Mouse (Mus musculus): ENCODE results near the gene Ndufa11. TPM values are rescaled to one million over a fixed set of nuclear protein-coding genes. Genes with fewer than 3 reads are reported as not detected.
A peak's percentile ranks its signal among the peaks of the same experiment; 100 is the strongest.

Gene Ndufa11
- polyA plus RNA-seq, 1 experiment from 2014 or later, result 428 TPM

DNA sequence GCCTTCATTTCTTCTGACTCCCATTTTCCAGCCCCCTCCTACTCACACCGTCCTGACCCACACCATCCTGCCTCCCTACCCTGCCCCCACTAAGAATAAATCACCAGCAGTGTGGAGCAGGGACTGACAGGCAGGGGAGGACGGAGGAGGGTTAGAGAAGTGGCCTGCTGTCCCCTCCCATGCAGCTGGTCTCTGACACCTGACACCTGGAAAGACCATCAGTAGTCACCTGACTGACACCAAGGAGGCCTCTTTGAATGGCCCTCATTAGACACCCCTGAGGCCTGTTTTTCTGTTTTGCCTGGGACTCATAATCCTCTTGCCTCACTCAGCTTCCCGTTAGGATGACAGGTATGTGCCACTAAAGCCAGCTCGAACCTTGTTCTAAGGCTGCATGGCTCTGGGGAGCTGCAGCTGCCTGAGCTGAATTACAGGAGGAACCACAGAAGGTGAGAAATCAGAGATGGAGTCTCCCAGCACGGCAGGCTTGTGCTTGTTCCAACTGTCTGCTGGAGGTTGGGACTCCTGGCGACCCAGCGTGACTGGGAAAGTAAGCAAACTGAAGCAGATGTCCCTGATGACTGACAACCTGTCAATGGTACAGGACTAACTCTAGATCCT, 9.6 kb downstream of the Ndufa11 start:
- Histone ChIP-seq H3K4me1 (ENCODE audit: control insufficient read depth, insufficient read depth, low read length) (peaks cover 15% of the 10 kb centered on the region), H3K9ac (ENCODE audit: low read length) (no peak overlapping the region), H3K27ac (replicated peaks; ENCODE audit: low read depth, low read length) (no peak overlapping the region; the same call in 1 of the 2 replicates), H3K27me3 (ENCODE audit: control insufficient read depth, insufficient read depth, low read length) (no peaks in the 10 kb centered on the region), H3K36me3 (ENCODE audit: control insufficient read depth, insufficient read depth, low read length) (no peaks in the 10 kb centered on the region; the same call in 1 of the 2 replicates), H3K4me3 (ENCODE audit: low read depth, low read length) (no peak overlapping the region), H3K4me2 (ENCODE audit: low read depth, severe bottlenecking) (no peak overlapping the region), H3K9me3 (ENCODE audit: control insufficient read depth, low read length) (no peaks in the 10 kb centered on the region)
- WGBS, result 4% methylated on average over 7 of the region's 7 CpGs
- peak; percentile 49 for ATAC-seq (ENCODE audit: insufficient number of reproducible peaks, low FRiP score, low TSS enrichment, low read depth)
- DNase-seq (ENCODE audit: low spot score), result peak; percentile 47

DNA sequence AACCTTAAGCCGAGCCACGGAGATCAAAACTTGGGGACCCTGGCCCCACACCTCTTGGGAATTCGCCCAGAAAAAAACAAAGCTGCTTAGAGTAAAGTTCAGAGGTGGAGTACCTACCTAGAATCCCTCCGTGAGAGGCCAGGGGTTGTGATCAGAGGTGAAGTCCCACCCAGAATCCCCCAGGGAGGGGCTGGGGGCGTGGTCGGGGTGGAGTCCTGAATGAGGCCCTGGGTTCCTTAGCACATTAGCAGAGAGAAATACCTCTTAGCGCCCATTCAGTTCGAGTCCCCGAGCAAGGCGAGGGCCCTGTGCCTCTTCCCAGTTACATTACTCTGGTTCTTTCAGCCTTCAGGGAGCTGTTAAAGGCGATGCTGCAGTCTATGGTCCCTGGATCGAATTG, 10.1 kb downstream of the Ndufa11 start:
- ATAC-seq (ENCODE audit: insufficient number of reproducible peaks, low FRiP score, low TSS enrichment, low read depth) (no peak), DNase-seq (ENCODE audit: low spot score) (peak; percentile 60)
- WGBS, result 7% methylated on average over 12 of the region's 12 CpGs
- H3K36me3 ChIP-seq (ENCODE audit: control insufficient read depth, insufficient read depth, low read length), result no peaks in the 10 kb centered on the region
- no peak overlapping the region for H3K4me3 ChIP-seq (ENCODE audit: low read depth, low read length)
- no peak overlapping the region for H3K27ac ChIP-seq (replicated peaks; ENCODE audit: low read depth, low read length)
- H3K27me3 ChIP-seq (ENCODE audit: control insufficient read depth, insufficient read depth, low read length), result no peaks in the 10 kb centered on the region
- H3K9ac ChIP-seq (ENCODE audit: low read length), result no peak overlapping the region
- no peaks in the 10 kb centered on the region for H3K9me3 ChIP-seq (ENCODE audit: control insufficient read depth, low read length)
- H3K4me2 ChIP-seq (ENCODE audit: low read depth, severe bottlenecking), result peak overlapping the region; percentile 8; the same call in 1 of the 2 replicates
- peaks cover 15% of the 10 kb centered on the region for H3K4me1 ChIP-seq (ENCODE audit: control insufficient read depth, insufficient read depth, low read length)

DNA sequence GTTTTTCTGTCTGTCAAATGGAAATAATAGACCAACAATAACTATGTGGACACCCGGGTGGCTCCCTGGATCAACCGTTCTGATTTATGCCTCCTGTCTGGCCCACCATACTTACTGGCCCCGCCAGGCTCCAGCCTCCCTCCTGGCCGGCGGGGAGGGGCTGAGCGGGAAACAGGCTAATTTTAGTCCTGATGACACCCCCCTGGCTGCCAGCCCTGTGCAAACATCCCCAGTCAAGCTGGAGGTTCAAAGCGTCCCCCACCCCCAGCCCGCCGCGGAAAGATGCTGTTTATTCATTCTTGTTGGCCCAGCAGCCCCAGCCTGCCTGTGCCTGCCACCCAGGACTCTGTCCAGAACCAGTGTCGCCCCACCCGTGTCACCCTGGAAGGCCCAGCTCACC, 10.6 kb downstream of the Ndufa11 start:
- Histone ChIP-seq H3K27me3 (ENCODE audit: control insufficient read depth, insufficient read depth, low read length) (no peaks in the 10 kb centered on the region), H3K27ac (replicated peaks; ENCODE audit: low read depth, low read length) (no peak overlapping the region), H3K4me2 (ENCODE audit: low read depth, severe bottlenecking) (no peak overlapping the region), H3K4me1 (ENCODE audit: control insufficient read depth, insufficient read depth, low read length) (peaks cover 15% of the 10 kb centered on the region), H3K9ac (ENCODE audit: low read length) (no peak overlapping the region), H3K4me3 (ENCODE audit: low read depth, low read length) (no peak overlapping the region), H3K9me3 (ENCODE audit: control insufficient read depth, low read length) (no peaks in the 10 kb centered on the region), H3K36me3 (ENCODE audit: control insufficient read depth, insufficient read depth, low read length) (no peaks in the 10 kb centered on the region)
- ATAC-seq (ENCODE audit: insufficient number of reproducible peaks, low FRiP score, low TSS enrichment, low read depth) (no peak), DNase-seq (ENCODE audit: low spot score) (no peak)
- 16% methylated on average over 12 of the region's 12 CpGs for WGBS

DNA sequence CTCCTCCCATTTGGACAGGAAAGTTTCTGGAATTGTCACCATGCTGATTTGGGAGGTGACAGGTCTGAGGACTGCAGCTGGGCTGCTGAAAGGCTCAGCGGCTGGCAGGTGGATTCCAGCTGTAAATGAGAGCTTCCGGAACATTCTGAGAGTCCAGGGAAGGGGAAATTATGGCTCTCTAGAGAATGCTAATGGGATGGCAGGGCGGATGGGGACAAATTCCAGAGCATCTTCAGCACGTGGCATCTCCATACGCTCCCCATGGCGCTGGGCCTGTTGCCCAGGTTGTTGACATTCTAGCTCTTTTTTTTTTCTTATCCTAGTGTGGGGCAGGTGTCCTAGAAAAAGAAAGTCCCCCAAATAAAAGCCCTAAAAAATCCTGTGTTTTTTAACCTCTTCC, 11.6 kb downstream of the Ndufa11 start:
- Histone ChIP-seq H3K9me3 (ENCODE audit: control insufficient read depth, low read length) (no peaks in the 10 kb centered on the region), H3K27me3 (ENCODE audit: control insufficient read depth, insufficient read depth, low read length) (no peaks in the 10 kb centered on the region), H3K4me2 (ENCODE audit: low read depth, severe bottlenecking) (no peak overlapping the region), H3K9ac (ENCODE audit: low read length) (no peak overlapping the region), H3K36me3 (ENCODE audit: control insufficient read depth, insufficient read depth, low read length) (no peaks in the 10 kb centered on the region), H3K4me1 (ENCODE audit: control insufficient read depth, insufficient read depth, low read length) (peaks cover 15% of the 10 kb centered on the region), H3K4me3 (ENCODE audit: low read depth, low read length) (no peak overlapping the region), H3K27ac (replicated peaks; ENCODE audit: low read depth, low read length) (no peak overlapping the region)
- no peak for DNase-seq (ENCODE audit: low spot score)
- ATAC-seq (ENCODE audit: insufficient number of reproducible peaks, low FRiP score, low TSS enrichment, low read depth), result no peak
- 61% methylated on average over 6 of the region's 6 CpGs for WGBS

DNA sequence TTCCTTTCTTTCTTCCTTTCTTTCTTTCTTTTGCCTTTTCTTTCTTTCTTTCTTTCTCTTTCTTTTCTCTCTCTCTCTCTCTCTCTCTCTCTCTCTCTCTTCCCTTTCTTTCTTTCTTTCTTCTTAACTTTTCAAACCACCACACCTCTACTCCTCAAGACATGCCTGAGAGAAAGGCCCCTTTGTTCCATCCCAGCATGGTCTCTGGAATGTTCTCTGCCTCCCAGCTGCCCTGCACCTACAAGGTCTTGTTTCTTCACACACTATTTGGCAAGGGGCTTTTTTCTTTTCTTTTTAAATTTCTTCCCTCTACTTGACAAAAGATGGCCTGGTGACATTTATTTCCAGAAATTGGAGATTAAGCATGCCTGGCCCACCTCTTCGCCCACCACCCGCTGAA, 12.1 kb downstream of the Ndufa11 start:
- no peak overlapping the region for H3K4me3 ChIP-seq (ENCODE audit: low read depth, low read length)
- H3K4me1 ChIP-seq (ENCODE audit: control insufficient read depth, insufficient read depth, low read length), result peaks cover 15% of the 10 kb centered on the region
- ATAC-seq (ENCODE audit: insufficient number of reproducible peaks, low FRiP score, low TSS enrichment, low read depth) (no peak), DNase-seq (ENCODE audit: low spot score) (no peak)
- 70% methylated on average over 2 of the region's 2 CpGs for WGBS
- no peaks in the 10 kb centered on the region for H3K36me3 ChIP-seq (ENCODE audit: control insufficient read depth, insufficient read depth, low read length)
- H3K27me3 ChIP-seq (ENCODE audit: control insufficient read depth, insufficient read depth, low read length), result no peaks in the 10 kb centered on the region
- no peak overlapping the region for H3K9ac ChIP-seq (ENCODE audit: low read length)
- H3K9me3 ChIP-seq (ENCODE audit: control insufficient read depth, low read length), result no peaks in the 10 kb centered on the region
- H3K4me2 ChIP-seq (ENCODE audit: low read depth, severe bottlenecking), result no peak overlapping the region
- no peak overlapping the region for H3K27ac ChIP-seq (replicated peaks; ENCODE audit: low read depth, low read length)

DNA sequence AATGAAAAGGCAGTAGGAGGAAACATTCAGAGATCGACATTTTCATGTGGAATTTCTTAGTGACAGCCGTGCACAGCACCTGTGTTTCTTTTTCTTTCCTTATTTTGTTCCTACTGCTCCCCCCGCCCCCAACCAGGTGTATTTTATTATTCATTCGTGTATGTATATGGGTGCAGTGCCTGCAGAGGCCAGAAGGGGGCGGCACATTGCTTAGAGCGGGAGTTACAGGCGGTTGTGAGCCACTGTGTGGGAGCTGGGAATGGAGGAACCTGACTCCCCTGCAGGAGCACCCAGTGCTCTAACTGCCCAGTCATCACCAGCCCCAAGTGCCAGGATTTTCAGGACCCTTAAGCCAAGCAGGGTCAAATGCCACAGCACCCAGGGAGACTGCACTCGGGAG, 19.0 kb downstream of the Ndufa11 start:
- no peaks in the 10 kb centered on the region for H3K4me1 ChIP-seq (ENCODE audit: control insufficient read depth, insufficient read depth, low read length)
- no peak overlapping the region for H3K4me3 ChIP-seq (ENCODE audit: low read depth, low read length)
- no peaks in the 10 kb centered on the region for H3K27me3 ChIP-seq (ENCODE audit: control insufficient read depth, insufficient read depth, low read length)
- no peak overlapping the region for H3K27ac ChIP-seq (replicated peaks; ENCODE audit: low read depth, low read length)
- no peak for ATAC-seq (ENCODE audit: insufficient number of reproducible peaks, low FRiP score, low TSS enrichment, low read depth)
- no peak overlapping the region for H3K9ac ChIP-seq (ENCODE audit: low read length)
- DNase-seq (ENCODE audit: low spot score), result no peak
- no peak overlapping the region for H3K4me2 ChIP-seq (ENCODE audit: low read depth, severe bottlenecking)
- 41% methylated on average over 8 of the region's 8 CpGs for WGBS
- no peaks in the 10 kb centered on the region for H3K9me3 ChIP-seq (ENCODE audit: control insufficient read depth, low read length)
- no peaks in the 10 kb centered on the region for H3K36me3 ChIP-seq (ENCODE audit: control insufficient read depth, insufficient read depth, low read length)

DNA sequence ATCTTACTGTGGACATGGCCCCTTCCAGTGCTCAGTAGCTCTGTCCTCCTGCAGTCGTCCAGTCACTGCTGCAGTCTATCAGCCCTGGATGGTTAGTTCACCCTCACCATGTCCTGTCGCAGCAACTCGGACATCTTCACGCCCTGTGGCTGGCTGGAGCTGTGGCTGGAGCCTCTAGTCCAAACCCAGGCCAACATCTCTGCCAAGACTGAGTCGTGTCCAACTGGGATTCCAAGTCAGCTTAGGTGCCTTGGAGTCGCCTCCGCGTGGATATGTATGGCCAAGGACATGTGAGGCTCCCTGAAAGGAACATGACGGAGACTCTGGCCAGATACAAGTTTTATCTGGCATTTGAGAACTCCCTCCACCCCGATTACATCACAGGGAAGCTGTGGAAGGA, 20.7 kb downstream of the Ndufa11 start:
- ATAC-seq (ENCODE audit: insufficient number of reproducible peaks, low FRiP score, low TSS enrichment, low read depth), result no peak
- Histone ChIP-seq H3K9me3 (ENCODE audit: control insufficient read depth, low read length) (no peaks in the 10 kb centered on the region), H3K4me2 (ENCODE audit: low read depth, severe bottlenecking) (no peak overlapping the region), H3K9ac (ENCODE audit: low read length) (no peak overlapping the region; the same call in 1 of the 2 replicates), H3K27ac (replicated peaks; ENCODE audit: low read depth, low read length) (no peak overlapping the region), H3K27me3 (ENCODE audit: control insufficient read depth, insufficient read depth, low read length) (no peaks in the 10 kb centered on the region), H3K4me3 (ENCODE audit: low read depth, low read length) (no peak overlapping the region), H3K36me3 (ENCODE audit: control insufficient read depth, insufficient read depth, low read length) (no peaks in the 10 kb centered on the region), H3K4me1 (ENCODE audit: control insufficient read depth, insufficient read depth, low read length) (no peaks in the 10 kb centered on the region)
- no peak for DNase-seq (ENCODE audit: low spot score)
- 84% methylated on average over 10 of the region's 10 CpGs for WGBS

DNA sequence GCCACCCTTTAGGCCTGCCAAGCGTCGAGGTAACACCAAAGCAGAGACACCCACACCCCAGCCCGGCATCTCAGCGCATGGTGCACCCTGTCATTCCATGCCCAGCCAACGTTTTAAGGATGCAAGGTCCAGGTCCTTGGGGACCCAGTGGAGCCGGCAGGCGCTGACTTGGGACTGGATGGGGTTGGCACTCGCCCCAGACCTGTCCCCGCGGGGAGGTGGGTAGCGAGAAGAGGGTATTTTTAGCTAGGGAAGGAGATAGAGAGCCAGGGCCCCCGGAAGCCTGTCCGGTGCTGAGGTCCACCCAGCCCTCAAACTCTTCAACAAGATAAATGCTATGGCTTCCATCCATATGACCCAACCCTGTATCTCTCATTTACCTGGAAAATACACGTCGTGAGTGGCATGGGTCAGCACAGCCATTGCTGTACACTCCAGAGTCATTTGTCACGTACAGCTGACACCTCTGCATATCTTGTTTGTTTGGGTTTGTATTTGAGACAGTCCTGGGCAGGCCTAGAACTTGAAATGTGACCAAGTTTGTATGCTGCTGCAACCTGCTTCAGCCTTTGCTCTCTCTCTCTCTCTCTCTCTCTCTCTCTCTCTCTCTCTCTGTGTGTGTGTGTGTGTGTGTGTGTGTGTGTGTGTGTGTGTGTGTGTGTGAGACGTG, 22.7 kb downstream of the Ndufa11 start:
- Histone ChIP-seq H3K4me3 (ENCODE audit: low read depth, low read length) (no peak overlapping the region), H3K4me2 (ENCODE audit: low read depth, severe bottlenecking) (no peak overlapping the region), H3K4me1 (ENCODE audit: control insufficient read depth, insufficient read depth, low read length) (no peaks in the 10 kb centered on the region), H3K27me3 (ENCODE audit: control insufficient read depth, insufficient read depth, low read length) (no peaks in the 10 kb centered on the region), H3K9ac (ENCODE audit: low read length) (no peak overlapping the region), H3K27ac (replicated peaks; ENCODE audit: low read depth, low read length) (no peak overlapping the region), H3K36me3 (ENCODE audit: control insufficient read depth, insufficient read depth, low read length) (no peaks in the 10 kb centered on the region), H3K9me3 (ENCODE audit: control insufficient read depth, low read length) (no peaks in the 10 kb centered on the region)
- no peak for DNase-seq (ENCODE audit: low spot score)
- 83% methylated on average over 17 of the region's 17 CpGs for WGBS
- no peak for ATAC-seq (ENCODE audit: insufficient number of reproducible peaks, low FRiP score, low TSS enrichment, low read depth)
